Mouse (Mus musculus) thymus, adult 2 months (tissue): ENCODE results near the gene Ppm1h. TPM values are rescaled to one million over a fixed set of nuclear protein-coding genes. Genes with fewer than 3 reads are reported as not detected.

Experiments
- DNase-seq: peaks from one replicate; pipeline ENCODE4 v3.0.0; 2021
- H3K27ac ChIP-seq: fragments of 200-500 bp; 2 replicates; pipeline ENCODE4 v1.5.1; 2012; ENCODE audit warnings: low read length, control low read depth; ENCODE audit not compliant: control insufficient read depth, insufficient read depth
- H3K27me3 ChIP-seq: fragments of 200-500 bp; 2 replicates; pipeline ENCODE4 v1.6.1; 2012; ENCODE audit warnings: mild to moderate bottlenecking, low read length, moderate library complexity, mixed read lengths; ENCODE audit not compliant: control insufficient read depth, insufficient read depth
- H3K36me3 ChIP-seq: fragments of 200-500 bp; 2 replicates; pipeline ENCODE4 v1.6.1; 2012; ENCODE audit warnings: mild to moderate bottlenecking, low read length, moderate library complexity; ENCODE audit not compliant: control insufficient read depth, insufficient read depth
- H3K4me1 ChIP-seq: fragments of 200-500 bp; replicated peaks from 2 replicates; pipeline ENCODE4 v1.6.1; 2012; ENCODE audit warnings: low read length; ENCODE audit not compliant: control insufficient read depth, insufficient read depth
- H3K4me3 ChIP-seq: fragments of 200-500 bp; 2 replicates; pipeline ENCODE4 v1.5.1; 2012; ENCODE audit warnings: mild to moderate bottlenecking, low read length, control low read depth, moderate library complexity; ENCODE audit not compliant: control insufficient read depth, insufficient read depth
- CTCF ChIP-seq: fragments of 200-500 bp; IDR thresholded peaks from 2 replicates; pipeline ENCODE4 v1.5.1; 2012; ENCODE audit warnings: mild to moderate bottlenecking, control low read depth, low read length, moderate library complexity, borderline replicate concordance; ENCODE audit not compliant: control insufficient read depth, poor library complexity, insufficient read depth; ENCODE audit errors: extremely low read depth
- POLR2A ChIP-seq: fragments of 200-500 bp; IDR thresholded peaks from 2 replicates; pipeline ENCODE4 v1.6.1; 2012; ENCODE audit warnings: mild to moderate bottlenecking, low read length, control low read depth, moderate library complexity; ENCODE audit not compliant: control insufficient read depth, poor library complexity, insufficient read depth; ENCODE audit errors: extremely low read depth
- WGBS: fragments of 180-500 bp; shearing (Covaris S2); methylation state at CpG from one replicate; pipeline ENCODE4 v1.1.7; 2018; 5-methylcytosine and 5-hydroxymethylcytosine counted together
- polyA plus RNA-seq: library from polyadenylated mRNA; depleted of rRNA; stranded (reverse); fragments of >200 nt; gene quantifications from 2 replicates; pipeline ENCODE4 v1.2.3, GENCODE M21; 2012

Ppm1h gene
- polyA plus RNA-seq, 1 experiment, result 61.7 TPM

- H3K27ac ChIP-seq, result no peak overlapping the region
- no peaks in the 10 kb centered on the region for H3K36me3 ChIP-seq
- 15% methylated on average over 9 of the region's 9 CpGs for WGBS
- TF ChIP-seq CTCF, result no peak
- TF ChIP-seq POLR2A, result no peak
- peaks cover 13% of the 10 kb centered on the region for H3K4me1 ChIP-seq
- no peaks in the 10 kb centered on the region for H3K27me3 ChIP-seq
- H3K4me3 ChIP-seq, result no peak overlapping the region
- no peak for DNase-seq
Measured at GRCm38 (mm10) chr10:122976038-122976437, 297.5 kb downstream of the Ppm1h start.

GRCm38 (mm10) chr10:122979356-122979755 is 300.8 kb downstream of the Ppm1h start:
- H3K27me3 ChIP-seq, result no peaks in the 10 kb centered on the region
- no peaks in the 10 kb centered on the region for H3K36me3 ChIP-seq
- H3K27ac ChIP-seq, result no peak overlapping the region
- H3K4me3 ChIP-seq, result no peak overlapping the region
- TF ChIP-seq POLR2A (no peak), CTCF (no peak)
- no peak for DNase-seq
- peaks cover 16% of the 10 kb centered on the region for H3K4me1 ChIP-seq

- H3K27me3 ChIP-seq, result no peaks in the 10 kb centered on the region
- no peak for DNase-seq
- TF ChIP-seq POLR2A (no peak), CTCF (no peak)
- peaks cover 16% of the 10 kb centered on the region for H3K4me1 ChIP-seq
- no peaks in the 10 kb centered on the region for H3K36me3 ChIP-seq
- no peak overlapping the region for H3K4me3 ChIP-seq
- H3K27ac ChIP-seq, result no peak overlapping the region
- WGBS, result 98% methylated on average over 12 of the region's 12 CpGs
Measured at GRCm38 (mm10) chr10:122980123-122980522, 301.6 kb downstream of the Ppm1h start.

DNA sequence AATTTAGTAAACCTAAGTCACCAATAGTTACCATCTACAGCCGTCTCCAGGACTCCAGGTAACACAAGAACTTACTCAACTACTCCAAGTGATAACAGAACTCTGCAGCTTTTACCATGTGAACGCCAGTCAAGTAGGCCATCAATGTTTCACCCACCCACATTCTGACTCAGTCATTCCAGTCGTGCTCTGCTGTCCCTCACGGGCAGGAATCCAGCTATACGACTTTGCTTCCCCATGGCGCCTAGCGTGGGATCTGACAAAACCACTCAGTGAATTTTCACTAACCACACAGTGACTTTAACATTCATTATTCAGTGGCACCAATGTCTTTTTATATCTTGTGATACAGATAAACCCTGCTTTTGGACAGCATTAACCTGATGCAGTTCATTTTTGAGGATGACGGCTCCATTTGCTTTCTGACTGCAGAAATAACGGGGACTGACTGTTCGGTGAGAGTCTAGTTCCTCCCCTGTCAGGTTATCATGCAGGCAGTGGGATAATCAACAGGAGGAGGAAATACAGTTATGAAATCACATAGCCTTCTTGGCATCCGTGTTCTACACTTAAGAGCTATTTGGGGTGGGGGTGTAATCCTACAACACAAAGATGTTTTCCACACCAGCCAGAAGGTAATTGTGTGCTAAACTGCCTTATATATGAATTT is 304.5 kb downstream of the Ppm1h start:
- Histone ChIP-seq H3K27me3 (no peaks in the 10 kb centered on the region), H3K4me3 (no peak overlapping the region), H3K4me1 (peaks cover 7% of the 10 kb centered on the region), H3K27ac (no peak overlapping the region), H3K36me3 (no peaks in the 10 kb centered on the region)
- no peak for DNase-seq
- TF ChIP-seq CTCF (no peak), POLR2A (no peak)
- 60% methylated on average over 11 of the region's 11 CpGs for WGBS

DNA sequence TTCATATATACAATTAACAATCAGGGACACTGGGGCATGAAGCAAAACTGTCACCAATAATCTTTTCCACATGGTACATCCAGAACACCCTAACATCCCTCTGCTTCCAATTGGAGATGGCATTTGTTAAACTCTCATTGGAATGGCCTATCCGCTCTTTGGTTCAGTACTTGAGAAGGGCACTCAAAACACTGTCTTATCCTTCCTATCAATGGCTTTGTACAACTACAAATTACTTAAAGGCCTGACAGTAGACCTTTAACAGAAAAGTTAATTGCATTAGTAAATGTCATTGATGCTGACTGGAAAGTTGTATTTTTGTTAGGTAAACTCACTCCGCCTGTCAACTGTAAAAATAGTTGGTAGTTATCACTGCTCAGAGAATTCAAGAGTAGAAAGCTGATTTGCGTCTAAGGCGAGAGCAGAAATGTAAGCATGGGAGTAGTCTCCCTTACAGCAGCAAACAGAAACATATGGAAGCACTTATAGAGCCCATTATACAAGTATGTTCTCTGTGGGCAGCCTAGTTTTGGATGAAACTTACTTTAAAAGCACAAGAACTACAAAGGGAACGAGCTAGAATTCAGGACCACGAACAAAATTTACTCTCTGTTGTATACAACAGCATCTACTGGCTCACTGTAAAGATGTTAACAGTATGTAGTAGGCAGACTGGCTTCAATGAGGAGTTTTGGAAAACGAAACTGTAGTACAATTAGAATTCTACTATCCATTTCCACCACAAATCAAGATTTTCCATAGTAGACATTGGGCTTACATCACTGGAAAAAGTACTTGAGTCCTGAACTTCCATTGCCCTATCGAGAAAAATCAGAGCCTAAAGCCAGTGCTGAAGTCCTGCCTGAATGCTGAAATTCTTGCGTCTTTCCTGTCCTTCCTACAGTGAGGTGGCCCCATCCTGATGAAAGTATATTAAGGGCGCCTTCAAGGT is 305.3 kb downstream of the Ppm1h start:
- Histone ChIP-seq H3K27me3 (no peaks in the 10 kb centered on the region), H3K4me3 (no peak overlapping the region), H3K27ac (no peak overlapping the region; the same call in 1 of the 2 replicates), H3K4me1 (peaks cover 10% of the 10 kb centered on the region), H3K36me3 (no peaks in the 10 kb centered on the region)
- TF ChIP-seq CTCF (no peak), POLR2A (no peak)
- 38% methylated on average over 10 of the region's 10 CpGs for WGBS
- DNase-seq, result no peak

GRCm38 (mm10) chr10:122984531-122985251 is 306.1 kb downstream of the Ppm1h start:
- H3K4me3 ChIP-seq, result peak overlapping the region; percentile 86
- TF ChIP-seq POLR2A, result no peak
- no peak for TF ChIP-seq CTCF
- no peak for DNase-seq
- peaks cover 10% of the 10 kb centered on the region for H3K4me1 ChIP-seq
- H3K27me3 ChIP-seq, result no peaks in the 10 kb centered on the region
- no peaks in the 10 kb centered on the region for H3K36me3 ChIP-seq
- under 1% methylated on average over 10 of the region's 10 CpGs for WGBS
- peak overlapping the region; percentile 87 for H3K27ac ChIP-seq
